Mouse (Mus musculus) left cerebral cortex, postnatal 10 days (tissue): ENCODE measurements around the gene Fam213b. TPM values are rescaled to one million over a fixed set of nuclear protein-coding genes. Genes with fewer than 3 reads are reported as not detected.

ENCODE experiments used
- DNase-seq, 2 experiments: peaks; one replicate each; pipeline ENCODE4 v3.0.0; 2021 to 2022; ENCODE audit warnings: low spot score in 2 of 2, mixed read lengths in 1 of 2; ENCODE audit errors: extremely low spot score in 1 of 2
- intact Hi-C: fragments of 180-260 bp; cut with DNase I; formaldehyde crosslinking; loops from one replicate; pipeline ENCODE4 v1.15.1; 2025
- total RNA-seq, 2 experiments: library from RNA; stranded (reverse); gene quantifications; 2 replicates each; pipeline ENCODE4 v1.2.3; 2021

The Fam213b gene
- 10 to 100 TPM; 25.5 to 26.0 TPM for total RNA-seq

GRCm38 (mm10) chr4:154898506-154899446, at the start of gene Fam213b:
Gene Fam213b (minus strand): TSS chr4:154899135.
- intact Hi-C loops, result no loop called here

DNA sequence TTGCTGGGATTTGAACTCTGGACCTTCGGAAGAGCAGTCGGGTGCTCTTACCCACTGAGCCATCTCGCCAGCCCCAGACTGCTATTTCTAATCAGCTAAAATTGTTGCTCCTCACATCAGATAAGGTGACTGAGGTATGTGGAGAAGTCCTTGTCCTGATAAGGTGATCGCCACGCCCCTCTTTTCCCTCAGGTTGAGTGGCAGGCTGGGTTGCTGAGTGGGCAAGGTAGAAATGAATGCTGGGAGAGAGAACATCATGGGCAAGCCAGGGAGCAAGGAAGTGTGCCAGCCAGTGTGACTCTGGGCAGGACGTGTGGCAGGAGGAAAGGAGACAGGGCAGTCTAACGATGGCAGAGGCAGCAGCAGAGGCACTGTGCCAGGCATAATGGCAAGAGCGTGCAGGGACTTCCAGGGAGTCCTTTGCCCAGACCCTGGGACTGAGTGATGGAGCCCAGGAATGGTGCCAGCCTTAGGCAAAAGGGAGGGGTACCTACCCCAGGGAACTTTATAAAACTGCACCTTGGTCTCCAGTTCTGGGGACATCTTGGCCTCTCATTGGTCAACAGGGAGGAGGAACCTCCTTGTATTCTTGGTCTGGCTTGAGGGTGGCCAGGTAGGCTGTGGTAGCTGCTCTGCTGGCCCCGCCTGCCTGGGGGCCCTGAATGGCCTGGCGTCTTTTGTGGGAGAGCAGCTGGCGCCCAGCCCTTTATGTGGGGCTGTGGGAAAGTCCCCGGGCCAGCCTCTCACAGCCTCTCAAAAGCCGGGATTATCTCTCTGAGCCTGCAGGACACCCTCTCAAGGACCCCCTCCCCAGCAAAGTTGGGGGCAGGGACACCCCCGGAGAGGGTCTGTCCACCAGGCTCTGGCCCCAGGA, 49.4 kb upstream of the Fam213b start:
- peak; percentile 67 to 83 for DNase-seq
- intact Hi-C loops, result no loop called here

More at GRCm38 (mm10) chr4:154898506-154899446, at the start of gene Fam213b:
- DNase-seq, result peak; percentile 67 to 88

DNA sequence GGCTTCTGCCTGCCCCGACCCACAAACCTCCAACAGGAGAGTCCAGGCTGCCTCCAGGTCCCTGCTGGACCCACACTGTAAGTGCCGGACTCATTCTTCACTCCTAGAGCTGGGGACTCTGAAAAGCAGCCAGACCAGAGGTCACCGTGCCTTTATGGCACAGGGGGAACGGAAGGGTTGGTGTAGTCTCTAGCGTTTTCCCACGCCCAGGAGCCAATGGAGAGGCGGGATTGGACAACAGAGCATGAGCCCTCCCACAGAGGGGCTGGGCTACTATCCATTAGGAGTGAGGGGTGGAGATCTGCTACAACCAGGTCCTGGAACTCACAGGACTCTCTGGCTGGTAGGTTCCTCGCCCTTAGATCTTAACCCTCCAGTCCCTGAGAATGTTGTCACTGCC, 47.4 kb upstream of the Fam213b start:
- DNase-seq, result peak; percentile 66 to 79
- intact Hi-C loops, result no loop called here

- peak; percentile 84 to 87 for DNase-seq
- intact Hi-C loops, result loop anchor here (1.0 to 5.0 kb wide), 2 partner anchors 19 to 67 kb away; no protein-coding TSS in a partner anchor
Measured at GRCm38 (mm10) chr4:154944121-154944590, 45.2 kb upstream of the Fam213b start.

GRCm38 (mm10) chr4:154943323-154944039, 44.5 kb upstream of the Fam213b start:
- DNase-seq, result peak in 1 of 2 experiments; percentile 14
- intact Hi-C loops, result loop anchor here (1.0 to 5.0 kb wide), 2 partner anchors 20 to 66 kb away; no protein-coding TSS in a partner anchor

DNA sequence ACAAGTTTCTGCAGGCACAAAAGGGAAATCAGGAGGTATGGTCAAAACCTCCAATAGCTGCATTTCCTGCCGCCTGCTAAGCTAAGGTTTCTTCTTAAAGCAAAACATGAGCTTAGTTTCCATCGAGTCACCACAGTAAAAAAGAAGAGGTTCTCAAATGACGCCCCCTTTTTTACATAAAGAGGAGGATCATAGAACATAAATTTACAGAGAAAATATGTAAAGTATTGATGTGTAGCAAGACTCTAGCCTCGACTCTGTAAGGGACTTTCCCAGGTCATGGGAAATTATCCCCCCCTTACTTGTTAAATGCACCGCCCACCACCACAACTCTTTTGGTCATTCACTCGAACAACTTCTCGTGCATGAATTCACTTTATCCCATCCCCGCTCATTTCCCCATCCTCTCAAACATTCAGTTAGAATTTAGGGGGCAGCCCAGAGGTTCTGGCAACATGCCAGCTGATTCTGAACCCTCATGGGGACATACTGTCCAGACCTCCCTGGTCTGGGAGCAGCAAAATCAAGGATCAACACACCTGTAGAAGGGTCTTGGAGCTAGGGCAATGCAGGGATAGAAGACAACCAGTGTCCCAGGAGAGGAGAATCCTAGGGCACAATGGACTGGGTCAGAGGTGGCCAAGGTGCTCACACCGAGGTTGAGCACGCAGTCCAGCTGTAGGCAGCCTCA, 43.8 kb upstream of the Fam213b start:
- intact Hi-C loops, result loop anchor here (5.0 kb wide), 1 partner anchor 65 kb away; no protein-coding TSS in a partner anchor
- DNase-seq, result peak in 1 of 2 experiments; percentile 21

- DNase-seq, result peak in 1 of 2 experiments; percentile 2
- intact Hi-C loops, result loop anchor here (5.0 kb wide), 1 partner anchor 65 kb away; no protein-coding TSS in a partner anchor
Measured at GRCm38 (mm10) chr4:154941831-154942230, 42.9 kb upstream of the Fam213b start.

DNA sequence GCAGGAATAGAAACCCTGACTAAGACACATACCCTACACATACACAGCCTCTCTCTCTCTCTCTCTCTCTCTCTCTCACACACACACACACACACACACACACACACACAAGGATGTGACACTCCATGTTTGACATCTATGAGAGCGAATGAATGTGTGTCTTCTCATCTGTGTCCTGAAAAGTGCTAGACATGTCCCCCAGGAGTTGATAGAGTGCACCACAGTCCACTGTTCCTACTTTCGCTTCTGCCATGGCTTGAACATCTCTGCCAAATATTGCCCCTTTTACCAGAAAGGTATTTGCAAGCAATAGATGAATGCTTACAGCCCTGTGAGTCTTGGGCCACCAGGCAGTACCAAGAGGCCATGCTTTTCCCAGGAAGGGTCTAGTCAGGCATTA, 41.2 kb upstream of the Fam213b start:
- intact Hi-C loops, result loop anchor here (5.0 kb wide), 1 partner anchor 63 kb away; no protein-coding TSS in a partner anchor
- DNase-seq, result peak in 1 of 2 experiments; percentile 0

- DNase-seq, result peak in 1 of 2 experiments; percentile 1
- intact Hi-C loops, result no loop called here
Measured at GRCm38 (mm10) chr4:154937746-154938145, 38.8 kb upstream of the Fam213b start.

DNA sequence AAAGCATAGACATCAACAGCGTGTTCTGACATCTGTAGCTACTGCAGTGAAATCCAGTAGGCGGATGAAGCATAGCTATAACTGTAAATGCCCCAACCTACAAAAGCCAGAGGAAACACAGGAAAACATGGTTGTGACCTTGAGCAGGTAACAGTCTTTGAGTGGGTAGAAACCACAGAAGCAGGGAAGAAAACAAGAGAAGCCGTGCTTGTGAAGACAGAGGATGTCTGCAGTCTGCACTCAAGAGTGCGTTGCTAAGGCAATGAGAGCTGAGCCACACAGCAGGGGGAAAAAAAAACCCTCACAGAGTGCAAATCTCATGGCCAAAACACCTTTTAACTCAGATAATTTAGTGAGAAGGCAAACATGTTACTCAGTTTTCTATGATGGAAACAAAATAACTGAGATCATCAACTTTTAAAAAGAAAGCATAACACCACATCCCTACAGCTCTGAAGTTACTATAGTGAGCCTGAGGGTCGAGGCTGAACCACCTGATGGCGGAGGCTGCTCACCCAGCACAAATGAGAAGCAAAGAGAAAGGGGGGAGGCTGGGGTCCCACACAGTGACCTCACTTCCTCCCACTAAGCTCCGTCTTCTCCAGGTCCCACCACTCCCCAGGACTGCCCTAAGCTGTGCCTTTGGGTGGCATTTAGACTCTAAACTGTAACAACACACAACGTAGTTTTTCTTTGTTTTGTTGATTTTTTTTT, 37.8 kb upstream of the Fam213b start:
- intact Hi-C loops, result no loop called here
- peak in 1 of 2 experiments; percentile 16 for DNase-seq

DNA sequence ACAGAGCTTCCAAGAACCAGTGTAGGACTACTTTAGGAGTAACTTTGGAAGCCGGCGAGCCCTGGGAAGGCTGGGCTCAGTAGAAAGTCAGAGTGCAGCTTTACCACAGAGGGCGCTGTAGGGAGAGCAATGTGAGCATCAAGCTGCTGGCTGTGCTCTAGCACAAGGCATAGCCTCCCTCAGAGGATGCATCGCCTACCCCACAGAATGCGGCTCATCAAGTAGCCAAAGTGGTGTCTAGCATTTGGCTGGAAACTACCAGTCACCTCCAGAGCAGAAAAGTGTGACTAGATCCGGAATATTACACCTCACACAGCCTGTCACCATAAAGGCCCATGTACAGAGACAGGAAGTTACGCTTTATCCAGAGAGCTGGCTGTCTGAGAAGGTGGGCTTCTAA, 36.9 kb upstream of the Fam213b start:
- intact Hi-C loops, result no loop called here
- peak in 1 of 2 experiments; percentile 31 for DNase-seq

DNA sequence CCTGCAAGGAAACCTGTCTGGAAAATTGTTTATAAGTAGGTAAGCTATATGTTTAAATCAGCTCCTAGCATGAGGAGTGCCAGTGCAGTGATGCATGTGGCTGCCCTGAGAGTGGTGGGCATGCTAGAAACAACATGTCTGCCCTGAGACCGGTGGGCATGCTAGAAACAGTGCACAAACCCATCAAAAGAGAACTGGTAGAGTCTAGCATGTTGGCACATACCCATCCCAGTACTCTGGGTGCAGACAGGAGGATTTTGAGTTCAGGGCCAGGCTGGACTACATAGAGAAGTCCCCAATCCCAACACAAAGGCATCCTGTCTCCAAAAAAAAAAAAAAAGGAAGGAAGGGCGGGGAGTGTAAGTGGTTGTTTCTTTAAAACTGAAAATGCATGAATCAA, 35.9 kb upstream of the Fam213b start:
- DNase-seq, result peak in 1 of 2 experiments; percentile 8
- intact Hi-C loops, result no loop called here

DNA sequence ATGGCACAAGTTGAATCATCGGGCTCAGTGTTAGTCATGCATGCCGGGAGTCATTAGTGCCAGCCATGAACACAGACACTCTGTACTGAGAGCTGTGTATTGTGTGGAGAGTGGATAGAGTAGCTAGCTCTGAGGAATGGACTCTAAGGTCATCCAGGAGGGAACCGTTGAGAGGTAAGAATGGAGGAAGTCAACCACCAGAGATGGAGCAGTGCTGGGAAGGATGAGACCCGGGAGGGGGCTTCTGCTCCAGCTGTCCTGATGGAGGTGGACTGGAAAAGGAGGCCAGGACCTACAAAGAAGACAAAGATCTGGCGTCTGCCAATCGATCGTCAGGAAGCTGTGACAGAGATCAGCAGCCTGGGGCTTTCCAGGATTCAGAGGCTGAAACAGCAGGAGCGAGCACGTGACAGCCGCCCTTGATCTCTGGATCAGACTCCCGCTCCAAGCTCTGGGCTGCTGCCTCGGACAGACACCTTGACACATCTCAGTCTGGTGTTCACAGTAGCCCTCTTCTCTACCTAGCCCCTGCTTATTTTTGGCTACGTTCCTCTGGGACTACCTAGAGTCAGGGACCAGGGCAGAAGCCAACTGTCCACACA, 34.5 kb upstream of the Fam213b start:
- DNase-seq, result peak in 1 of 2 experiments; percentile 25
- intact Hi-C loops, result no loop called here

DNA sequence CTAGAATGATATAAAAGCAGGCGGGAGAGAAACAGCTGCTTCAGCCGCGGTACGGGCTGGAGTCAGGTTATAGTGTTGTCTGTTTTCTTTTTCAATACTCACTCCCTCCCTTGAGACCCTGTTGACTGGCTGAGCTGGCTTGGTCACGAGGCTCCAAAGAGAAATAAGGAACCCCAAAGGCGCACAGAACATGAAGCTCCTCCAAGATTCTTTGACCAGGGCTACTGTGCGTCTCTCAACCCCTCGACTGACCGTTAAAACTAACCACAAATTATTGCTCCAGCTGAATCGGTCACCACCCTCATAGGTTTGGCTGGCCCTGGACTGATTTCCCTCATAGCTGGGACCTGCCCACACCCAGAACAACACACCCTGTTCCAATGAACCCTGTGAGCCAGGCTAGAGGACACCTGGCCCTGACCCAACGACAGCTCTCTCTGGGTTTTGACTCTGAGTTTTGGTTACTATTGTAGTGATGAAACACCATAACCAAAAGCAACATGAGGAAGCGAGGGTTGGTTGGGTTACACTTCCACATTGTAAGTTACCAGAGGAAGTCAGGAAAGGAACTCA, 30.2 kb upstream of the Fam213b start:
- intact Hi-C loops, result no loop called here
- DNase-seq, result no peak

- intact Hi-C loops, result no loop called here
- no peak for DNase-seq
Measured at GRCm38 (mm10) chr4:154928395-154929087, 29.6 kb upstream of the Fam213b start, which contains the start of gene Tnfrsf14. Gene Tnfrsf14 (minus strand): TSS chr4:154928563.

DNA sequence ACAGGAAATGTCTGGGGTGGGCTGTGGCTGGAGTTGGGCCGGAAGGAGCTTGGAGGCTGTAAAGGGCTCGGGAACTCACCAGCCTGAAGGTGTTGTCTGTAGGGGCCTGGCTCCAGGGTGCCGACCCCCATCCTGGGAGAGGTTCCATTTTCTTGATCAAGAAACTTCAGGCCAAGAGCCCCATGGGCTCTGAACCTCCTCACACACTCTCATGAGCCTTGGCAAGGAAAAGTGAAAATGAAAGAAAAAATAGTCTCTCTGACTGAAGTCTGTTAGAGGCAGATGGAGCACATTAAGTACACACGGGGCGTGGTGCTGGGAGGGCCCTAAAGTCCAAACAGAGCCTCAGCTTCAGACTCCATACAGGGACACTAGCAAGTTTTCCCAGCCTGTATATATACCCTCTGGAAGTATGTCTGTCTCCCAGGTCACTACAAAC, 29.0 kb upstream of the Fam213b start:
- no peak for DNase-seq
- intact Hi-C loops, result no loop called here
